ENCODE assay signal across 18 mouse cellular contexts in genomic region chr3:35963921-35964320, GRCm38 (mm10).
"Had no signal": no experiment of that assay in that cellular context is flagged by ENCODE, and none has a peak within 500 bp of the region (broad histone marks: within the 10 kb centered on the region; RNA-seq: fewer than 3 reads in every experiment).

No protein-coding gene starts in this region.

- H3K9me3 ChIP-seq: midbrain, embryonic 10.5 days; midbrain, embryonic 12.5 days; neural tube, embryonic 13.5 days; neural tube, embryonic 15.5 days had no signal

- DNase-seq: lung, embryonic 14.5 days; lung, postnatal 10 days; lung, postnatal 4 days; midbrain, embryonic 14.5 days; retina, postnatal 1 day; right cerebral cortex, adult 18-20 months; right cerebral cortex, postnatal 25 days; right cerebral cortex, postnatal 4 days; spleen, adult 18-20 months; thymus, adult 18-20 months; thymus, postnatal 14 days; thymus, postnatal 36 days had no signal

- H3K4me2 ChIP-seq: lung, embryonic 14.5 days; midbrain, embryonic 12.5 days; neural tube, embryonic 13.5 days; neural tube, embryonic 15.5 days had no signal

- H3K27ac ChIP-seq: midbrain, embryonic 10.5 days; midbrain, embryonic 12.5 days; neural tube, embryonic 13.5 days; neural tube, embryonic 15.5 days had no signal

- H3K4me3 ChIP-seq: midbrain, embryonic 10.5 days; midbrain, embryonic 12.5 days; myocyte; neural tube, embryonic 13.5 days; neural tube, embryonic 15.5 days had no signal

- H3K4me1 ChIP-seq: midbrain, embryonic 10.5 days; midbrain, embryonic 12.5 days; neural tube, embryonic 13.5 days; neural tube, embryonic 15.5 days had no signal

- H3K9ac ChIP-seq: lung, embryonic 14.5 days; midbrain, embryonic 12.5 days; neural tube, embryonic 13.5 days; neural tube, embryonic 15.5 days had no signal

- ATAC-seq: midbrain, embryonic 16.5 days had no signal

- H3K27me3 ChIP-seq: midbrain, embryonic 12.5 days; neural tube, embryonic 13.5 days; neural tube, embryonic 15.5 days had no signal
